Mouse (Mus musculus) CH12.LX (cell line): ENCODE measurements at regions not wholly inside any gene's neighbourhood (a gene's known extent, or its start where the extent isn't known, plus 50 kb on each side); places are given as distances from the start of the nearest gene placed in this dataset.

Experiments
- BHLHE40 ChIP-seq: IDR thresholded peaks from 2 replicates; pipeline ENCODE4 v1.6.1; 2011; ENCODE audit warnings: mild to moderate bottlenecking, low read depth, low read length, improper control_type of control experiment
- CHD2 ChIP-seq: IDR thresholded peaks from 2 replicates; pipeline ENCODE4 v1.6.1; 2011; ENCODE audit warnings: low read length, improper control_type of control experiment
- CTCF ChIP-seq, 2 experiments: IDR thresholded peaks in 1 of 2; conservative IDR thresholded peaks in 1 of 2; 2 replicates each; pipeline ENCODE4 v1.5.1; 2011 to 2012; ENCODE audit warnings: low read depth in 2 of 2, low read length in 2 of 2, improper control_type of control experiment in 1 of 2, inconsistent platforms in 1 of 2, mild to moderate bottlenecking in 1 of 2, moderate library complexity in 1 of 2
- EP300 ChIP-seq: IDR thresholded peaks from 2 replicates; pipeline ENCODE4 v1.6.1; 2011; ENCODE audit warnings: low read length, improper control_type of control experiment
- JUND ChIP-seq: conservative IDR thresholded peaks from 2 replicates; pipeline ENCODE4 v1.6.1; 2011; ENCODE audit warnings: low read depth, low read length, improper control_type of control experiment
- MAX ChIP-seq: IDR thresholded peaks from 2 replicates; pipeline ENCODE4 v1.6.1; 2011; ENCODE audit warnings: low read length, improper control_type of control experiment
- MXI1 ChIP-seq: IDR thresholded peaks from 2 replicates; pipeline ENCODE4 v1.6.1; 2011; ENCODE audit warnings: mild to moderate bottlenecking, low read depth, low read length, improper control_type of control experiment
- MYC ChIP-seq: IDR thresholded peaks from 2 replicates; pipeline ENCODE4 v1.6.1; 2011; ENCODE audit warnings: low read depth, mild to moderate bottlenecking, improper control_type of control experiment, low read length
- POLR2A ChIP-seq: IDR thresholded peaks from 2 replicates; pipeline ENCODE4 v1.6.1; 2011; ENCODE audit warnings: low read depth, mild to moderate bottlenecking, improper control_type of control experiment, low read length
- TCF12 ChIP-seq: IDR thresholded peaks from 2 replicates; pipeline ENCODE4 v1.6.1; 2014; ENCODE audit warnings: low read depth, mild to moderate bottlenecking, inconsistent platforms, low read length, improper control_type of control experiment
- UBTF ChIP-seq: IDR thresholded peaks from 2 replicates; pipeline ENCODE4 v1.6.1; 2012; ENCODE audit warnings: low read depth, mild to moderate bottlenecking, inconsistent platforms, low read length, improper control_type of control experiment, moderate library complexity
- USF2 ChIP-seq: conservative IDR thresholded peaks from 2 replicates; pipeline ENCODE4 v1.6.1; 2011; ENCODE audit warnings: low read depth, low read length, improper control_type of control experiment
- ZMIZ1 ChIP-seq: IDR thresholded peaks from 2 replicates; pipeline ENCODE4 v1.6.1; 2012; ENCODE audit warnings: low read depth, mild to moderate bottlenecking, inconsistent platforms, low read length, improper control_type of control experiment
- ZNF384 ChIP-seq: IDR thresholded peaks from 2 replicates; pipeline ENCODE4 v1.6.1; 2012; ENCODE audit warnings: low read depth, low read length, improper control_type of control experiment, inconsistent platforms

GRCm38 (mm10) chr13:6226087-6226643 is 321.8 kb upstream of the Pitrm1 start:
- TF ChIP-seq JUND (no peak), USF2 (no peak), CTCF (conservative IDR thresholded peaks at IDR 0.05 in 1 of 2, IDR thresholded peaks at IDR 0.05 in 1 of 2; ENCODE audit: low read depth in 2 of 2, low read length in 2 of 2) (no peak), TCF12 (no peak), MYC (no peak), ZNF384 (no peak), ZMIZ1 (no peak), EP300 (no peak), BHLHE40 (no peak), POLR2A (no peak), CHD2 (no peak), MAX (no peak), MXI1 (no peak), UBTF (no peak)
